Mouse (Mus musculus): ENCODE results near the gene Hoxc8.

Gene Hoxc8

DNA sequence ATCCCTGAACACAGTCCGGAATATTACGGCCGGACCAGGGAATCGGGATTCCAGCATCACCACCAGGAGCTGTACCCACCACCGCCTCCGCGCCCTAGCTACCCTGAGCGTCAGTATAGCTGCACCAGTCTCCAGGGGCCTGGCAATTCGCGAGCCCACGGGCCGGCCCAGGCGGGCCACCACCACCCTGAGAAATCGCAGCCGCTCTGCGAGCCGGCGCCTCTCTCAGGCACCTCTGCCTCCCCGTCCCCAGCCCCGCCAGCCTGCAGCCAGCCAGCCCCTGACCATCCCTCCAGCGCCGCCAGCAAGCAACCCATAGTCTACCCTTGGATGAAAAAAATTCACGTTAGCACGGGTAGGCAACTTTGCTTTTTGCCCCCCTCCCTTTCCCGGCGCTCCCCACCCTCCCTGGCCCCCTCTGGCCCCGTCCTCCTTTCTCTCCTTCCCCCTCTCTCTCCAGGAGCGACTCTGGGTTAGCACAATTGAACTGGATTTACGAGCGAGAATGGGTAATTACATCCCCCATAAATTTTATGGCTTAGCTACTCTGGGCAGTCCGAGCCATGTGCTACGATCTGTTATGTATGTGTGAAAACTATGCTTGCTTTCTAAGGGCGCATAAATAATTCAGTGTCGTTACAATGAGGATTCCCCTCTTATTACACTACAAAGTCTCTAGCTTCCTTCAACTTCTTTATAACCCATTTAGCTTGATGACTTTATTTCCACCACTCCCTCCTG lies 44.6 kb downstream of the Hoxc8 start:
- no peak for DNase-seq (ENCODE audit: low spot score)

DNA sequence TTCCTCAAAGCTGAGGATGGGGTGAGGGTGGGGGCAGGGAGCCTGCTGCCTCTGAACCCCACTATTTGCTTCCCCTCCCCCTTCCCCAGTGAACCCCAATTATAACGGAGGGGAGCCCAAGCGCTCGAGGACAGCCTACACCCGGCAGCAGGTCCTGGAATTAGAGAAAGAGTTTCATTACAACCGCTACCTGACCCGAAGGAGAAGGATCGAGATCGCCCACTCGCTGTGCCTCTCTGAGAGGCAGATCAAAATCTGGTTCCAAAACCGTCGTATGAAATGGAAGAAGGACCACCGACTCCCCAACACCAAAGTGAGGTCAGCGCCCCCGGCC lies 45.1 kb downstream of the Hoxc8 start:
- no peak for DNase-seq (ENCODE audit: low spot score)

GRCm38 (mm10) chr15:103037579-103037978 lies 47.2 kb downstream of the Hoxc8 start:
- DNase-seq (ENCODE audit: low spot score), result no peak

- DNase-seq (ENCODE audit: low spot score), result no peak
Measured at GRCm38 (mm10) chr15:103038701-103039480, 48.5 kb downstream of the Hoxc8 start.

- DNase-seq (ENCODE audit: low spot score), result no peak
Measured at GRCm38 (mm10) chr15:103039609-103040008, 49.2 kb downstream of the Hoxc8 start.

DNA sequence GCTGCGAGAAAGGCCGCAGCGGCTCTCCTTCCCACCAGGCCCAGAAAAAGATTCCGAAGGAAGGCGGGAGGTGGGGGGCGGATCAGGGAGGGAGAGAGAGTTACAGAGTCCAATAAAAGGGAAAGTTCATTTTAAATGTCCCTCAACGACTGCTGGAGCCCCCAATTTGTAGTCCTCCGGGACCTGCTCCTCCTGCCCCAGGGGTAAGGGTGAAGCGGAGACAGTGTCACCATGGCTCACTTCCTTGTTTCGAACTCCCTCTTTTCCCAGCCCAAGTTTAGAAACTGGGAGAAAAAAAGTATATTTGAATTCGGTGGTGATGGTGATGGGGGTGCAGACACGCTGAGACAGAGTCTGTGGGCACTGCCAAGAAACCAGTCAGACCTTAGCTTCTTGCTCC lies 50.2 kb downstream of the Hoxc8 start:
- no peak for DNase-seq (ENCODE audit: low spot score)

DNA sequence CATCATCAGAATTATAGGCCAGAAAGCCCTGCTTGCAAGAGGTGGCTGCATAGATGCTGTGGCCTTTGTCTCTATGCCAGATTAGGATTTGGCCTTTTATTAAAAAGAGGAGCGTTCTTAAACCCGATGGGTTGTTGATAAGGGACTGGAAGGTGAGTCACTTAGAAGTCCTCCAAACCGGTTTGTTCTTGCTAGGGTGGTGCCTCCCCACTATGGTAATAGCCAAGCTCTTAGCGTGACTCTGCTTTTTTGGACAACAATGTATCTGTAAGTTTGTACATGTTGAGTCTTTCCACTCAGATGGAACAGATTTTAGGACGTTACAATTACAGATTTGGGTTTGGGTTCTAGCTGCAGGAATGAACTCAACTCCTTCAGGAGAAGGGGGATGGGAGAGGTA lies 51.2 kb downstream of the Hoxc8 start:
- DNase-seq (ENCODE audit: low spot score), result no peak

DNA sequence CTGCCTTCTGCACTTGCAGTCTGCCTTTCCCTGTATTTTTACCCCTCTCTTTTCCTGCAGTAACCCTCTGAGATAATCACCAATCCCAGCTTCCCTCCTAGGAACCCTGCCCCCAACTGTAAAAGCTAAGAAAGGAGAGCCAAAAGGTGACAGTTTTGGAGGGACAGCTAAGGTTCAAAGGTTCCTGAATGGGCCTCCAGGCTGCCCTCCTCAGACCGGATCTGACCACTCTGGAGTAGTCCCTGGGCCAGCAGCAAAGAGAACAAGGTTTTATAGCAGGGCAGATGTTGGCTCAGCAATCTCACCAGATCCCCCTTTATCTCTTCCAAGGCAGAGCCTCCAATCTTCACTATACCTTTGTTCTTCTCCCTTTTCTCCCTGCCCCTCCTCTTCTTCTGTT lies 51.8 kb downstream of the Hoxc8 start:
- no peak for DNase-seq (ENCODE audit: low spot score)

Measured in layer of hippocampus, adult 9-10 months (tissue).